Mouse (Mus musculus) cortical plate, adult 2 months (tissue): ENCODE data around the gene Jarid2.

Experiments used
- CTCF ChIP-seq: fragments of 200-500 bp; IDR thresholded peaks from 2 replicates; pipeline ENCODE4 v1.5.1; 2011; ENCODE audit warnings: mild to moderate bottlenecking, control low read depth, low read length; ENCODE audit not compliant: insufficient read depth; ENCODE audit errors: extremely low read depth
- POLR2A ChIP-seq: fragments of 200-500 bp; IDR thresholded peaks from 2 replicates; pipeline ENCODE4 v1.6.1; 2011; ENCODE audit warnings: mild to moderate bottlenecking, low read length, control low read depth; ENCODE audit not compliant: insufficient read depth; ENCODE audit errors: extremely low read depth

GRCm38 (mm10) chr13:44704036-44704801, 25.1 kb upstream of the Jarid2 start:
- TF ChIP-seq POLR2A (no peak), CTCF (no peak)
